Mouse (Mus musculus): Measurements from ENCODE around the gene Btbd35f29. TPM values are rescaled to one million over a fixed set of nuclear protein-coding genes. Genes with fewer than 3 reads are reported as not detected.
"Not testable (repeated sequence)": the region's sequence is repeated elsewhere in the genome, so short reads cannot be mapped to it uniquely, and the experiment has no call there.

Btbd35f29 gene
- polyA plus RNA-seq (2015; fragmentation: Nextera tagmentation; extraction: Ambion mirVana): not detected in 2 replicates

DNA sequence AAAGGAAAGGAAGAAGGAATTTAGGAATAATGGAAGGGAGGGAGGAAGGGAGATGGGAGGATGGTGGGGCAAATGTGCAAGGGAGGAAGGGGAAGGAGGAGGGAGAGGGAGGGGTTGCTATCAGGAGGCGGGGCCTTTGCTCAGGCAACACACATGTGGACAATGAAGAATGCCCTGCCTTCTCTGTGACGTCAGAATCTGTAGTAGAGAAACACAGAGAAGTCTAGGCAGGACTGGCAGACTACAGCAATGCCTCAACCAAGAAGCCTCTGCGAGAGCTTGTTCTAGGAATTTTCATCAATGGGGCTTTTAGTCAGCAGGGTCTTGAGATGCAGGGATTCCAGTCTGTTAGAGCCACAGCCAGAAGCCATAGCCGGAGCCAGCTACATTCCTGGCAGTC, at the start of gene Btbd35f29:
Gene Btbd35f29 (plus strand): TSS at position 301 of the 400 bp plus-strand sequence.
- not testable (repeated sequence) for H3K9me3 ChIP-seq; H3K27me3 ChIP-seq; H3K4me1 ChIP-seq; H3K27ac ChIP-seq (replicated peaks); H3K9ac ChIP-seq (replicated peaks); H3K36me3 ChIP-seq; H3K4me3 ChIP-seq; ATAC-seq (replicated peaks); H3K4me2 ChIP-seq (replicated peaks)
- WGBS: no CpG with 5 or more reads among the region's 4 CpGs

DNA sequence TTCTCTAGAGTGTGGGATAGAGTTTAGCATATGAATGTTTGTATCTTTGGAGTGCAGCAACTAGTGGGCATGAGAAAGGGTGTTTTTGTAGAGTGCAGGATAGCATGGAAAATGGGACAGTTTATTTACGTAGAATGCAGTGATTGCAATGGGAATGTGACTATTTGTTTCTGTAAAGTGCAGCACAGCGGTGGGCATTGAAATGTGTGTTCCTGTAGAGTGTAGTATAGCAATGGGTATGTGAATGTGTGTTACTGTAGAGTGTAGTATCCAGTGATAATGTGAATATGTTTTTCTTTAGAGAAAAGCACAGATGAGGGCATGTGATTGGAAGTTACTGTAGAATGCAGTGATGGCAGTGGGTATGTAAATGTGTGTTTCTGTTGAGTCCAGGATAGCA, 23.9 kb downstream of the Btbd35f29 start:
- peaks cover 12% of the 10 kb centered on the region for H3K9me3 ChIP-seq
- H3K4me2 ChIP-seq (replicated peaks); H3K4me3 ChIP-seq; H3K9ac ChIP-seq (replicated peaks); H3K27me3 ChIP-seq; H3K36me3 ChIP-seq; ATAC-seq (replicated peaks); H3K27ac ChIP-seq (replicated peaks); H3K4me1 ChIP-seq: not testable (repeated sequence)
- 73% methylated on average over 2 of the region's 2 CpGs for WGBS

DNA sequence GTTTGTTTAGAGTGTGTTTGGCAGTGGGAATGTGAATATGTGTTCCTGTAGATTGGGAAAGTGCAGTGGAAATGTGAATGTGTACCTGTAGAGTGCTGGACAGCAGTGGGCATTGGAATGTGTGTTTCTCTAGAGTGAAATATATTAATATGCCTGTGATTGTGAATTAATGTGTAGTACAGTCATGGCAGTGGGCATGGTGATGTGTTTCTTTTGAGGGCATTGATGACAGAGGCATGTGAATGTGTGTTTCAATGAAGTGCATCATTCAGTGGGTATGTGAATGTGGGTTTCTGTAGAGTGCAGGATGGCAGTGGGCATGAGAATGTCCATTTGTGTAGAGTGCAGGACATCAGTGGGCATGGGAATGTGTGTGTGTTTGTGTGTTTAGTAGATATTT, 27.7 kb downstream of the Btbd35f29 start:
- peaks cover 12% of the 10 kb centered on the region for H3K9me3 ChIP-seq
- H3K36me3 ChIP-seq; H3K4me2 ChIP-seq (replicated peaks); H3K9ac ChIP-seq (replicated peaks); H3K4me3 ChIP-seq; ATAC-seq (replicated peaks); H3K27me3 ChIP-seq; H3K4me1 ChIP-seq; H3K27ac ChIP-seq (replicated peaks): not testable (repeated sequence)

- not testable (repeated sequence) for H3K9ac ChIP-seq (replicated peaks); H3K27me3 ChIP-seq; H3K4me1 ChIP-seq; H3K27ac ChIP-seq (replicated peaks); H3K4me2 ChIP-seq (replicated peaks); H3K4me3 ChIP-seq; H3K36me3 ChIP-seq; ATAC-seq (replicated peaks)
- 79% methylated on average over 1 of the region's 1 CpGs for WGBS
- peaks cover 12% of the 10 kb centered on the region for H3K9me3 ChIP-seq
Observed at GRCm38 (mm10) chrX:31145835-31146234, 28.4 kb downstream of the Btbd35f29 start.

DNA sequence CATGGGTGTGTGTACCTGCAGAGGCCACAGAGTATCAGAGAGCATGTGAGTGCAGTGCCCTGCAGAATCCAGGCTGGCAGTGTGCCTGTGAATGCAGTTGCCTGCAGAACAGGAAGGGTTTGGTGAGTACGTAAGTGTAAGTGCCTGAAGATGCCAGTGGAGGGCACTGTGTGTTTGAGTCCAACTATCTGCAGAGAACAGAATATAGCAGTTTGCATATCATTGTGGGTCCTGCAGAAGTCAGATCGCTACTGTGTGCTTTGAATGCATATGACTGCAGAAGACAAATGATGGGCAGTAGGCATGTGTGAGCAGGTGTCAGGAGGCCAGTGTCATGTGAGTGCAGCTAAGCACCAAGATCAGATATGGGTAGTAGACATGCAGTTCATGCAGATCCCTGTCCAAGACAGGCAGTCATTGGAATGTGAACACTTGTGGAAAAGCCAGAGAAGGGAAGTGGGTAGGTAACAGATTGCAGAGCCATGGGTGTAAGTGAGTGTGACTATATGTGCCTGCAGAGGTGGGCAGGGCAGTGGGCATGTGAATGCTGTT, 41.1 kb downstream of the Btbd35f29 start:
- not testable (repeated sequence) for H3K4me1 ChIP-seq; ATAC-seq (replicated peaks); H3K4me2 ChIP-seq (replicated peaks); H3K9ac ChIP-seq (replicated peaks); H3K4me3 ChIP-seq; H3K36me3 ChIP-seq; H3K27me3 ChIP-seq; H3K27ac ChIP-seq (replicated peaks)
- H3K9me3 ChIP-seq: peaks cover 20% of the 10 kb centered on the region
- 82% methylated on average over 2 of the region's 2 CpGs for WGBS

- H3K4me2 ChIP-seq (replicated peaks); H3K27ac ChIP-seq (replicated peaks); H3K4me1 ChIP-seq; H3K4me3 ChIP-seq; ATAC-seq (replicated peaks); H3K9ac ChIP-seq (replicated peaks); H3K27me3 ChIP-seq; H3K36me3 ChIP-seq: not testable (repeated sequence)
- 69% methylated on average over 2 of the region's 2 CpGs for WGBS
- H3K9me3 ChIP-seq: peaks cover 24% of the 10 kb centered on the region
Observed at GRCm38 (mm10) chrX:31159450-31160322, 42.2 kb downstream of the Btbd35f29 start.

- not testable (repeated sequence) for H3K27ac ChIP-seq (replicated peaks); H3K4me2 ChIP-seq (replicated peaks); H3K27me3 ChIP-seq; ATAC-seq (replicated peaks); H3K4me3 ChIP-seq; H3K36me3 ChIP-seq; H3K9ac ChIP-seq (replicated peaks); H3K4me1 ChIP-seq
- WGBS: 89% methylated on average over 4 of the region's 4 CpGs
- peaks cover 24% of the 10 kb centered on the region for H3K9me3 ChIP-seq
Observed at GRCm38 (mm10) chrX:31160554-31160953, 43.1 kb downstream of the Btbd35f29 start.

DNA sequence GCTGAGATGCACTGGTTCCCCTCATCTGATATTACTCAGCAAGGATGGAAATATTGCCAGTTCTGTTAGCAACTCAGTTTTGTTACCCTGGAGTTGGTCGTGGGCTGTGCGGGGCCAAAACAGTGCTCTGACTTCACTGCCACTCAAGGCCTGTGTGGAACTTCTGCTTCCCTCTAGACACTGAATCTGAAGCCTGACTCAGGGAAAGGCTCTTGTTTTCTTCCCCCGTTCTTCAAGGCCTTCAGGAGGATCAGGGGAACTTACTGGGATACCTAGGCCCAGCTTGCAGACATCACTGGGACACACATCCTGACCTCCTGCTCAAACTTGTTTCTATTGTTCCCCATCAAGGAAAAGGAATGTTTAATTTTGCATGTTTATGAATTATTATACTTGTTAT, 45.2 kb downstream of the Btbd35f29 start:
- not testable (repeated sequence) for H3K4me2 ChIP-seq (replicated peaks); H3K9ac ChIP-seq (replicated peaks); ATAC-seq (replicated peaks); H3K4me3 ChIP-seq; H3K36me3 ChIP-seq; H3K27me3 ChIP-seq; H3K4me1 ChIP-seq; H3K27ac ChIP-seq (replicated peaks)
- 76% methylated on average over 3 of the region's 3 CpGs for WGBS
- peaks cover 29% of the 10 kb centered on the region for H3K9me3 ChIP-seq

- H3K36me3 ChIP-seq; H3K27ac ChIP-seq (replicated peaks); H3K9ac ChIP-seq (replicated peaks); ATAC-seq (replicated peaks); H3K27me3 ChIP-seq; H3K4me1 ChIP-seq; H3K4me3 ChIP-seq; H3K4me2 ChIP-seq (replicated peaks): not testable (repeated sequence)
- H3K9me3 ChIP-seq: peaks cover 20% of the 10 kb centered on the region; the same call in 1 of the 2 replicates
- WGBS: 87% methylated on average over 3 of the region's 3 CpGs
Observed at GRCm38 (mm10) chrX:31165193-31165592, 47.7 kb downstream of the Btbd35f29 start.

Other genes with a start within 250 kb of the Btbd35f29 start
- gene Spin2f, start 136.2 kb downstream of the Btbd35f29 start, polyA plus RNA-seq (2015; fragmentation: Nextera tagmentation; extraction: Ambion mirVana): not detected in 2 replicates
- not detected in 2 replicates for gene Btbd35f26, start 218.8 kb downstream of the Btbd35f29 start, polyA plus RNA-seq (2015; fragmentation: Nextera tagmentation; extraction: Ambion mirVana)

All from forebrain, embryonic 15.5 days (tissue).